Mouse (Mus musculus) hindbrain, embryonic 15.5 days (tissue): ENCODE measurements around the gene Pcyt1b. TPM values are rescaled to one million over a fixed set of nuclear protein-coding genes. Genes with fewer than 3 reads are reported as not detected.
A peak's percentile ranks its signal among the peaks of the same experiment; 100 is the strongest.

Experiments used
- ATAC-seq: fragments of 200-750 bp; cut with Nextera tagmentation; 2 replicates; pipeline ENCODE4 v1.8.0; 2017; ENCODE audit warnings: low read depth, moderate number of reproducible peaks, moderate TSS enrichment; ENCODE audit not compliant: low FRiP score
- H3K27ac ChIP-seq: fragments of 300-500 bp; sonication (generic); replicated peaks from 2 replicates; pipeline ENCODE4 v1.5.1; 2015; ENCODE audit warnings: mild to moderate bottlenecking, inconsistent platforms
- H3K27me3 ChIP-seq: fragments of 300-500 bp; sonication (generic); 2 replicates; pipeline ENCODE4 v1.6.1; 2015; ENCODE audit warnings: control low read depth, inconsistent platforms
- H3K36me3 ChIP-seq: fragments of 300-500 bp; sonication (generic); 2 replicates; pipeline ENCODE4 v1.6.1; 2015; ENCODE audit warnings: control low read depth, inconsistent platforms
- H3K4me1 ChIP-seq: fragments of 300-500 bp; sonication (generic); replicated peaks from 2 replicates; pipeline ENCODE4 v1.6.1; 2015; ENCODE audit warnings: control low read depth, inconsistent platforms
- H3K4me2 ChIP-seq: fragments of 300-500 bp; sonication (generic); 2 replicates; pipeline ENCODE4 v1.6.1; 2015; ENCODE audit warnings: moderate library complexity, mild to moderate bottlenecking, inconsistent platforms
- H3K4me3 ChIP-seq: fragments of 300-500 bp; sonication (generic); 2 replicates; pipeline ENCODE4 v1.5.1; 2015; ENCODE audit warnings: mild to moderate bottlenecking, inconsistent platforms
- H3K9ac ChIP-seq: fragments of 300-500 bp; sonication (generic); 2 replicates; pipeline ENCODE4 v1.6.1; 2015; ENCODE audit warnings: inconsistent platforms
- H3K9me3 ChIP-seq: fragments of 300-500 bp; sonication (generic); 2 replicates; pipeline ENCODE4 v1.6.1; 2016; ENCODE audit warnings: control low read depth, inconsistent platforms
- WGBS: fragments of 180-500 bp; shearing (Covaris S2); methylation state at CpG from one replicate; pipeline ENCODE4 v1.1.7; 2015; 5-methylcytosine and 5-hydroxymethylcytosine counted together
- polyA plus RNA-seq: library from polyadenylated mRNA; unstranded; fragments of >200 nt; fragmentation: Nextera tagmentation; extraction: Ambion mirVana; gene quantifications from 2 replicates; pipeline ENCODE4 v1.2.1, GENCODE M21; 2015

Gene Pcyt1b
- polyA plus RNA-seq, 1 experiment from 2014 or later: 23.9 TPM

DNA sequence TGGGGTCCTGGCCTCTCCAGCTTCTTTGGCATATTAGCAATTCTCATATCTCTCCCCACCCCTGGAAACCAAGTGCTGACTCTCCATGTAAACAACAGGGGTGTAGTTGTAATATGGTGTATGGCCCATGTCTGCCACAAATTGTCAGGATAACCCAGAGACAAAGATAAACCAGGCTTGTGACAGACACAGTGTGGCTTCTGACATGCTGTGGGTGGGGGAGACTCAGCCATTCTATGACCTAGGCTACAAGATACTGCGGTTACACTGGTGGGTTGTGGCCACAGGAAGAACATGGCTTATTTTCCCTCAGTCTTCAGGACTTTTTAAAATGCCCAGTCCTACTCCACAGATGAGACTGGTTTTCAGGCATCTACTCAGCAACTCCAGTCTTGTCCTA is 94.5 kb downstream of the Pcyt1b start:
- WGBS: 95% methylated on average over 1 of the region's 1 CpGs

DNA sequence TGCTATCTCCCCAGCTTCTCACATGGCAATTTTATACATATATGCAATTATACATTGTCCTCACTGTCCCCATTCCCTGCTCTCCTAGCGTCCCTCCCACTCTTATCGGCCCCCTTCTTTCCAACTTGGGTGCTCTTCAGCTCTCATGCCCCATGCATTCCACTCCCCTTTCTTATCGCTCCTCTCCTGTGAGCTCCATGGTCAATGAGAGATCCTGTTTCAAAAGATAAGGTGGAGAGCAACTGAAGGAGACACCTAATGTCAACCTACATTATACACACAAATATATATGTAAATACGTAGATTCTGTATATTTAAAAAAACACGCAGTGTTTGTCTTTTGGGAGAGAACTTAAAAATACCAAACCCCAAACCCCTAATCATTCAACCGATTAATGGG is 95.9 kb downstream of the Pcyt1b start:
- Histone ChIP-seq H3K27me3 (no peaks in the 10 kb centered on the region), H3K36me3 (0 out of 2 replicates have a peak, but pooled peaks cover 3% of the 10 kb centered on the region), H3K9ac (no peak overlapping the region), H3K9me3 (no peaks in the 10 kb centered on the region), H3K27ac (no peak overlapping the region), H3K4me3 (no peak overlapping the region), H3K4me2 (no peak overlapping the region), H3K4me1 (no peaks in the 10 kb centered on the region)
- no peak for ATAC-seq
- 91% methylated on average over 6 of the region's 6 CpGs for WGBS

More for the DNA sequence above, 94.5 kb downstream of the Pcyt1b start:
- 0 out of 2 replicates have a peak, but pooled peaks cover 3% of the 10 kb centered on the region for H3K36me3 ChIP-seq
- no peak overlapping the region for H3K4me2 ChIP-seq
- no peaks in the 10 kb centered on the region for H3K4me1 ChIP-seq
- no peak for ATAC-seq
- H3K27me3 ChIP-seq: no peaks in the 10 kb centered on the region
- H3K9ac ChIP-seq: no peak overlapping the region
- H3K27ac ChIP-seq: no peak overlapping the region
- no peak overlapping the region for H3K4me3 ChIP-seq
- H3K9me3 ChIP-seq: no peaks in the 10 kb centered on the region

DNA sequence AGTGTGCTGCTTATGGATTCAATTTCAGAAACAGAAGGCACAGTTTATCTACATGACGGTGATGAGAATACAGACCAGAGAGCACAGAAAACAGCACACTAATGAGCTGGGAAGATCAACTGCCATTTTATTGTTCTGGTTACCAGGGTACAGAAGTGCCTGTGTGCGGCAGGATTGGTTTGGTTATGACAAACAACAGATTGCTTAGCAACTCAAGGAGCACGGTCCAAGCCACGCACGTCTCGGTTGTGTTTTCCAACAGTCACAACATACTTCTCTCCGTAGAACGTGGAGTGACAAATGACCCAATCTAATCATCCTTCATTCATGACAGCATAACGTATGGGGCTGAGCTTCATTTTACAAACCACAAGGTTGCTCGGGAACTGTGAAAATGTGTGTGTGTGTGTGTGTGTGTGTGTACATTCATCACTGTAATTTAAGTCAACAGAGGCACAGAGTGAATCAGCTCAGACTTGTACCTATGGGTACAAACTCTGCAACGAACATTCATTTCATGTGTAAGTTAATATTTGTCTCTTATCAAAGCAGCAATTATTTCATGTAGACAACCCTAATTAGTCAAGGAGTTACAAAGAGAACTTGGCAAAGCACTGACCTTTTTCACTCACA is 100.7 kb downstream of the Pcyt1b start:
- Histone ChIP-seq H3K4me3 (no peak overlapping the region), H3K9ac (no peak overlapping the region), H3K36me3 (no peaks in the 10 kb centered on the region), H3K27me3 (no peaks in the 10 kb centered on the region), H3K4me2 (no peak overlapping the region), H3K27ac (no peak overlapping the region), H3K4me1 (no peaks in the 10 kb centered on the region), H3K9me3 (no peaks in the 10 kb centered on the region)
- peak; percentile 51; the same call in 1 of the 2 replicates for ATAC-seq
- WGBS: 48% methylated on average over 11 of the region's 11 CpGs

DNA sequence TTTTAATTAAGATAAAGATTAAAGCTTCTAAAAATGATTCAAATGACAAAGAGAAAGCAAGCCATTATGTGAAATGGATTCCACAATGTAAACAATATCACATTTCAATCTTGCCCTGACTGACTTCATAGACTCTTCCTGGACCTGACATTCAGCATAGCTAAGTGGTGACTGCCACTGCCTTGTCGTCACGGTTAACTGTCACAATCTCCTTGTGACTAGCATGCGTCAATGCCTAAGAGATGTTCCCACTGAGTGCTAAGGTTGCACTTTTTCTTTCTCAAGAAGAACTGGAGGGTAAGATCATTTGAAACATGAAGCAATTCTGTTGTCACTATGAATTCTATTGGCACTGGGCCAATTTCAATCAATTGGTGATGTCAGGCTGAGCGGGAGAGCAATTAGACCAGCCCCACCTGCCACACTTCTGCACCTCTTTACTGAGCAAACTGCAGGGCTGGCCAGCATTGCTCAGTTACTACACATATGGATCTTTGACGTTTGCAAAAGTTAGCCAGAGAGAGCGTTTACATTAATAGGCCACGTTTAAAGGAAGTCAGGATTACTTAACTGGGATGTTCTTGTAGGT is 102.3 kb downstream of the Pcyt1b start:
- no peak overlapping the region for H3K27ac ChIP-seq
- ATAC-seq: no peak
- WGBS: 53% methylated on average over 7 of the region's 7 CpGs

DNA sequence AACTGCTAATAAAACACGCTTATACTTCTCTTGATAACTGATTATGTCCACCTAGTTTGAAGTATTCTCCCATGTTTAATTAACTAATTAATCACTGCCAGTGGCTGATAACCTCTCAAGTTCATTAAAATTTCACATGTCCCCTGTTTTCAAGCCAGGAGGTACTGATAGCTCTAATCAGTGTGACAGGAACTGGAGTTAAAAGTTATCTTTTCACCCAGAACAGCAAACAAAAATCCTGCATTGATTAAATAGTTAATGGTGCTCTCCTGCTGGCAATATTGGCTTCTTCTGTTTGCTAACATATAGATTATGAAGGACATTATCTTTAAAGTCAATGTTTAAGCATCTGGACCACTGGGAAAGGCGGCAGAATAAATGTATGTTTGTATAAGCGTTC is 106.1 kb downstream of the Pcyt1b start:
- H3K9ac ChIP-seq: no peak overlapping the region
- H3K36me3 ChIP-seq: no peaks in the 10 kb centered on the region
- 84% methylated on average over 3 of the region's 3 CpGs for WGBS
- no peaks in the 10 kb centered on the region for H3K27me3 ChIP-seq
- ATAC-seq: no peak
- no peak overlapping the region for H3K27ac ChIP-seq
- no peak overlapping the region for H3K4me2 ChIP-seq
- H3K9me3 ChIP-seq: no peaks in the 10 kb centered on the region
- no peaks in the 10 kb centered on the region for H3K4me1 ChIP-seq
- no peak overlapping the region for H3K4me3 ChIP-seq

More for the DNA sequence above, 102.3 kb downstream of the Pcyt1b start:
- Histone ChIP-seq H3K9ac (no peak overlapping the region), H3K4me2 (no peak overlapping the region), H3K27me3 (no peaks in the 10 kb centered on the region), H3K9me3 (no peaks in the 10 kb centered on the region), H3K4me3 (no peak overlapping the region), H3K4me1 (no peaks in the 10 kb centered on the region), H3K36me3 (no peaks in the 10 kb centered on the region)

DNA sequence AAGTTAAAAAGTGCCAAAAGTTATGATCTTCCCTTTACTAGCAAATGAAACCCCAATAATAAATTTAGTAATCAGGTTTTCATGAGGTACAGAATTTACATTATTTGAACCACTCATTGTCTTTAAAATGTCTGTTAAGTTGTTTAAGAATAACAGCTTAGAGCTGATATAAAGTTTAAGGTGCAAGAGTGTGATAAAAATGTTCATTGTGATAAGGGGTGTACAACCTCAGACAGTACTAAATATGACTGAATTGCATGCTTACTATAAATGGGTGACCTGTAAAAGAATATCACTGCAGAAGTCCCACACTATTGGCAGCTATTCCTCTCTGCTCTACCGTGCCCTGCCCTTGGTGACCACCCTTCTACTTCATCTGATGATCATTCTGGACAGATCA is 134.9 kb downstream of the Pcyt1b start:
- ATAC-seq: no peak
- Histone ChIP-seq H3K4me1 (no peaks in the 10 kb centered on the region), H3K27ac (no peak overlapping the region), H3K4me2 (no peak overlapping the region), H3K9me3 (no peaks in the 10 kb centered on the region), H3K4me3 (no peak overlapping the region), H3K9ac (no peak overlapping the region), H3K27me3 (no peaks in the 10 kb centered on the region), H3K36me3 (no peaks in the 10 kb centered on the region)
- 76% methylated on average over 1 of the region's 1 CpGs for WGBS

DNA sequence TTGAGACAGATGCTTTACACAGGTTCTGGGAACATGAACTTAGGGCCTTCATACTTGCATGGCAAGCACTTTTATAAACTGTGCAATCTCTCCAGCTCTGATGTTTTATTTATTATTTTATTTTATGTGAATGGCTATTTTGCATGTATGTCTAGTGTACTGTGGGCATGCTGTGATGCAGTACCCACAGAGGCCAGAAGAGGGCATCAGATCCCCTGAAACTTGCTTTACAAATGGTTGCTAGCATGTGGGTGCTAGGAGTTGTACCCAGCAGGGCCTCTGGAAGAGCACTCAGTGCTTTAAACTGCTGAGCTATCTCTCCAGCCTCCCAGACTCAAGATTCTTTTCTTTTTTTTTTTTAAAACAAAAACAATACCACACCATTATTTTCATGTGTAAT is 138.5 kb downstream of the Pcyt1b start:
- Histone ChIP-seq H3K4me1 (no peaks in the 10 kb centered on the region), H3K9ac (no peak overlapping the region), H3K27me3 (no peaks in the 10 kb centered on the region), H3K4me3 (no peak overlapping the region), H3K27ac (no peak overlapping the region), H3K4me2 (no peak overlapping the region), H3K36me3 (no peaks in the 10 kb centered on the region), H3K9me3 (no peaks in the 10 kb centered on the region)
- ATAC-seq: no peak

Other genes with a start within 250 kb of the Pcyt1b start
- gene Pola1, start 22.7 kb upstream of the Pcyt1b start, polyA plus RNA-seq: 4.9 and 6.0 TPM in 2 replicates
- gene Pdk3, start 177.3 kb downstream of the Pcyt1b start, polyA plus RNA-seq: 23.8 and 25.0 TPM in 2 replicates